ENCODE assay signal across 18 mouse cellular contexts in genomic region chr8:46403877-46404560, GRCm38 (mm10).
A peak's percentile ranks its signal among the peaks of the same experiment; 100 is the strongest.
DNase-seq lines count a peak whose midpoint lies in the region; ATAC-seq and TF ChIP-seq lines count a peak whose summit lies in the region.
"Had no signal": no experiment of that assay in that cellular context is flagged by ENCODE, and none has a peak within 500 bp of the region (broad histone marks: within the 10 kb centered on the region; RNA-seq: fewer than 3 reads in every experiment).

No protein-coding gene starts in this region.

- H3K27ac ChIP-seq in liver, adult 2 months (replicated peaks; ENCODE audit: insufficient read depth, low read depth, low read length) = peak overlapping the region; percentile 99
- H3K27ac ChIP-seq in liver, embryonic 12.5 days = no peak overlapping the region
- H3K27ac ChIP-seq in intestine, postnatal 0 days (ENCODE audit: low read depth, low read length) = peak overlapping the region; percentile 81
- H3K27ac ChIP-seq in heart, embryonic 11.5 days (ENCODE audit: low read depth, low read length) = no peak overlapping the region
- H3K27ac ChIP-seq: embryonic facial prominence, embryonic 12.5 days; gastrocnemius, adult 2 months; heart, adult 2 months; limb, embryonic 13.5 days; stomach, embryonic 15.5 days had no signal

- no peak overlapping the region for H3K4me2 ChIP-seq in liver, embryonic 12.5 days
- no peak overlapping the region for H3K4me2 ChIP-seq in intestine, postnatal 0 days (replicated peaks; ENCODE audit: low read depth)
- H3K4me2 ChIP-seq in heart, embryonic 11.5 days = no peak overlapping the region
- H3K4me2 ChIP-seq: embryonic facial prominence, embryonic 12.5 days; limb, embryonic 13.5 days; stomach, embryonic 15.5 days had no signal

- H3K9me3 ChIP-seq in liver, embryonic 12.5 days (replicated peaks) = no peaks in the 10 kb centered on the region
- no peaks in the 10 kb centered on the region for H3K9me3 ChIP-seq in intestine, postnatal 0 days (ENCODE audit: control insufficient read depth)
- H3K9me3 ChIP-seq in heart, embryonic 11.5 days (replicated peaks; ENCODE audit: control insufficient read depth, low read length) = no peaks in the 10 kb centered on the region
- H3K9me3 ChIP-seq: embryonic facial prominence, embryonic 12.5 days; limb, embryonic 13.5 days; stomach, embryonic 15.5 days had no signal

- no peak overlapping the region for H3K9ac ChIP-seq in liver, adult 2 months (ENCODE audit: low read depth, low read length)
- no peak overlapping the region for H3K9ac ChIP-seq in liver, embryonic 12.5 days
- no peak overlapping the region for H3K9ac ChIP-seq in intestine, postnatal 0 days (ENCODE audit: low read depth, low read length)
- no peak overlapping the region for H3K9ac ChIP-seq in heart, embryonic 11.5 days (ENCODE audit: low read depth, low read length)
- H3K9ac ChIP-seq: embryonic facial prominence, embryonic 12.5 days; forebrain, postnatal 0 days; limb, embryonic 13.5 days; stomach, embryonic 15.5 days had no signal

- no peak overlapping the region for H3K4me3 ChIP-seq in liver, adult 2 months (ENCODE audit: insufficient read depth, low read depth, low read length)
- H3K4me3 ChIP-seq in liver, embryonic 12.5 days = no peak overlapping the region
- H3K4me3 ChIP-seq in intestine, postnatal 0 days (ENCODE audit: low read depth, low read length) = no peak overlapping the region
- H3K4me3 ChIP-seq in heart, embryonic 11.5 days (ENCODE audit: low read depth, low read length) = no peak overlapping the region
- H3K4me3 ChIP-seq: embryonic facial prominence, embryonic 12.5 days; gastrocnemius, adult 2 months; heart, adult 2 months; limb, embryonic 13.5 days; stomach, embryonic 15.5 days had no signal

- no peak for TF ChIP-seq POLR2A in liver, adult 2 months (IDR thresholded peaks at IDR 0.05; ENCODE audit: extremely low read depth, insufficient read depth, low read length)

- H3K27me3 ChIP-seq in liver, adult 2 months (ENCODE audit: control insufficient read depth, insufficient read depth, low read length) = no peaks in the 10 kb centered on the region
- H3K27me3 ChIP-seq in liver, embryonic 12.5 days (replicated peaks) = no peaks in the 10 kb centered on the region
- no peaks in the 10 kb centered on the region for H3K27me3 ChIP-seq in intestine, postnatal 0 days (replicated peaks; ENCODE audit: control insufficient read depth, insufficient read depth, low read length)
- no peaks in the 10 kb centered on the region for H3K27me3 ChIP-seq in heart, embryonic 11.5 days (ENCODE audit: control insufficient read depth, insufficient read depth, low read length)
- H3K27me3 ChIP-seq: embryonic facial prominence, embryonic 12.5 days; limb, embryonic 13.5 days; stomach, embryonic 15.5 days had no signal

- WGBS in liver, adult 2 months = 24% methylated on average over 5 of the region's 5 CpGs
- WGBS in liver, embryonic 12.5 days (ENCODE audit: insufficient replicate concordance) = 65% methylated on average over 5 of the region's 5 CpGs
- 53% methylated on average over 5 of the region's 5 CpGs for WGBS in intestine, postnatal 0 days
- WGBS in heart, embryonic 11.5 days (ENCODE audit: insufficient replicate concordance) = 79% methylated on average over 5 of the region's 5 CpGs

- H3K4me1 ChIP-seq in liver, adult 2 months (ENCODE audit: control insufficient read depth, insufficient read depth, low read length) = peaks cover 16% of the 10 kb centered on the region
- H3K4me1 ChIP-seq in liver, embryonic 12.5 days = no peaks in the 10 kb centered on the region
- H3K4me1 ChIP-seq in intestine, postnatal 0 days (replicated peaks; ENCODE audit: control insufficient read depth, insufficient read depth, low read length) = 0 out of 2 replicates have a peak, but pooled peaks cover 3% of the 10 kb centered on the region
- no peaks in the 10 kb centered on the region for H3K4me1 ChIP-seq in heart, embryonic 11.5 days (ENCODE audit: control insufficient read depth, insufficient read depth, low read length)
- H3K4me1 ChIP-seq: embryonic facial prominence, embryonic 12.5 days; limb, embryonic 13.5 days; stomach, embryonic 15.5 days had no signal

- no peaks in the 10 kb centered on the region for H3K36me3 ChIP-seq in liver, adult 2 months (ENCODE audit: control insufficient read depth, insufficient read depth, low read length)
- H3K36me3 ChIP-seq in liver, embryonic 12.5 days = no peaks in the 10 kb centered on the region
- no peaks in the 10 kb centered on the region for H3K36me3 ChIP-seq in intestine, postnatal 0 days (ENCODE audit: control insufficient read depth, insufficient read depth)
- no peaks in the 10 kb centered on the region for H3K36me3 ChIP-seq in heart, embryonic 11.5 days (ENCODE audit: control insufficient read depth, insufficient read depth, low read length)
- H3K36me3 ChIP-seq: embryonic facial prominence, embryonic 12.5 days; limb, embryonic 13.5 days; stomach, embryonic 15.5 days had no signal

- no peaks in the 10 kb centered on the region for H3K79me2 ChIP-seq in liver, adult 2 months (ENCODE audit: control insufficient read depth, insufficient read depth, low read length)

- no peak for ATAC-seq in liver, embryonic 12.5 days
- peak; percentile 85 for ATAC-seq in intestine, postnatal 0 days
- ATAC-seq in heart, embryonic 11.5 days (replicated peaks; ENCODE audit: insufficient number of reproducible peaks, low FRiP score, low TSS enrichment) = no peak
- ATAC-seq: forebrain, postnatal 0 days; inflammation-experienced regulatory T-cells, adult 6 months; midbrain, embryonic 16.5 days had no signal

- no peak for TF ChIP-seq CTCF in liver, adult 2 months (IDR thresholded peaks at IDR 0.05; ENCODE audit: low read depth, low read length)
- no peak for TF ChIP-seq CTCF in intestine, postnatal 0 days (IDR thresholded peaks at IDR 0.05; ENCODE audit: low read depth)

- DNase-seq in liver, adult 2 months (ENCODE audit: extremely low read depth, low read depth, low spot score) = peak; percentile 95
- peak; percentile 16 for DNase-seq in adrenal gland, postnatal 25 days
- peak; percentile 13 for DNase-seq in skeletal muscle tissue, adult 2 months (ENCODE audit: low read depth, low spot score)
- no peak for DNase-seq in thymus, postnatal 25 days
- no peak for DNase-seq in embryo, embryonic 9.5 days (ENCODE audit: extremely low spot score)
- DNase-seq: cerebellum, adult 2 months; forebrain, postnatal 0 days; gastrocnemius, adult 2 months; heart, adult 2 months; spleen, adult 18-20 months had no signal

Comparison
In these comparisons a context has a peak if more than half of its experiments do, and no peak if none do; other contexts are left out.
1. H3K27ac ChIP-seq: peak in liver, adult 2 months (single experiment) and intestine, postnatal 0 days (single experiment); none in liver, embryonic 12.5 days (single experiment) and heart, embryonic 11.5 days (single experiment).
2. DNase-seq: peak in liver, adult 2 months (single experiment), adrenal gland, postnatal 25 days (single experiment) and skeletal muscle tissue, adult 2 months (single experiment); none in thymus, postnatal 25 days (single experiment) and embryo, embryonic 9.5 days (single experiment).